Mouse (Mus musculus) yolk sac, embryonic 10.5 days (tissue): ENCODE results near the gene Tstd3.

Experiments used
- DNase-seq: peaks from one replicate; pipeline ENCODE4 v3.0.0-alpha.2; 2017; ENCODE audit warnings: low spot score

Gene Tstd3

GRCm38 (mm10) chr4:21766863-21767304 is at the start of gene Tstd3, which contains the start of gene Usp45:
TSS of gene Tstd3 (minus strand) at chr4:21767212.
TSS of gene Usp45 (plus strand) at chr4:21767156.
- DNase-seq: peak; percentile 70

GRCm38 (mm10) chr4:21814029-21814428 is 47.0 kb upstream of the Tstd3 start:
- peak; percentile 38 for DNase-seq

GRCm38 (mm10) chr4:21812635-21813034 is 45.6 kb upstream of the Tstd3 start:
- no peak for DNase-seq

GRCm38 (mm10) chr4:21810608-21811007 is 43.6 kb upstream of the Tstd3 start:
- DNase-seq: no peak

GRCm38 (mm10) chr4:21807204-21807603 is 40.2 kb upstream of the Tstd3 start:
- DNase-seq: no peak

- DNase-seq: no peak
Observed at GRCm38 (mm10) chr4:21801620-21802019, 34.6 kb upstream of the Tstd3 start.

- DNase-seq: no peak
Observed at GRCm38 (mm10) chr4:21801013-21801412, 34.0 kb upstream of the Tstd3 start.

GRCm38 (mm10) chr4:21793631-21794030 is 26.6 kb upstream of the Tstd3 start:
- no peak for DNase-seq

DNA sequence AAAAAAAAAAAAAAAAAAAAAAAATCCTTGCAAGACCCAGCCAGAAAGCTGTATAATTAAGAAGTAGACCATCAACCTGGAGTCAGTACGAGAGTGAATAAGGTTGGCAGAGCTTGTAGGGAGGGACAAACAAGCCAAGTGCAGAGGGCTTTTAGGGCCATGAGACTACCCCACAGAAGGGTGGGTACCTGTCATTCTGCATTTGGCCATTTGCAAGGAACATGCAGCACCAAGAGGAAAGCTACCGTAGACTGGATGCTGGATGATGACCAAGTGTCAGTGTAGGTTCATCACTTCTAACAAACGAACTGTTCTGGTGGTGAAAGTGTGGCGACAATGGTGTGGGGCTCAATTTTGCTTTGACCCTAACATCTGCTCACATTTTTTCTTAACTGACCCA is 22.8 kb upstream of the Tstd3 start:
- no peak for DNase-seq

- DNase-seq: no peak
Observed at GRCm38 (mm10) chr4:21788903-21789302, 21.9 kb upstream of the Tstd3 start.

- DNase-seq: no peak
Observed at GRCm38 (mm10) chr4:21786268-21786667, 19.3 kb upstream of the Tstd3 start.

GRCm38 (mm10) chr4:21780816-21781726 is 14.1 kb upstream of the Tstd3 start:
- no peak for DNase-seq

DNA sequence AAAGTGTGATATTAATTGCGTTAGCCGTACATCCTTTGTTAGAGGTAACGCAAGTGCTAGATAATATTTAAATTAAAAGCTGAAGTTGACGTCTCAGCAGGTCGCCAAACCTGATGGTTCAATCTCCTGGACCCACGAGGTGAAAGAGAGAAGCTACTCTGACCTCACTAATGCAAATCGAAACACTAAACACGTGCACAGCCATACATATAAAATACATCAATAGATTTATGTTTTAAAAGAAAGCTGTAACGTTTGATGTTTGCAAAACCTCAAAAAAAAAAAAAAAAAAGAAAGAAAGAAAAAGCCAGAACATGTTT is 9.9 kb upstream of the Tstd3 start:
- no peak for DNase-seq

DNA sequence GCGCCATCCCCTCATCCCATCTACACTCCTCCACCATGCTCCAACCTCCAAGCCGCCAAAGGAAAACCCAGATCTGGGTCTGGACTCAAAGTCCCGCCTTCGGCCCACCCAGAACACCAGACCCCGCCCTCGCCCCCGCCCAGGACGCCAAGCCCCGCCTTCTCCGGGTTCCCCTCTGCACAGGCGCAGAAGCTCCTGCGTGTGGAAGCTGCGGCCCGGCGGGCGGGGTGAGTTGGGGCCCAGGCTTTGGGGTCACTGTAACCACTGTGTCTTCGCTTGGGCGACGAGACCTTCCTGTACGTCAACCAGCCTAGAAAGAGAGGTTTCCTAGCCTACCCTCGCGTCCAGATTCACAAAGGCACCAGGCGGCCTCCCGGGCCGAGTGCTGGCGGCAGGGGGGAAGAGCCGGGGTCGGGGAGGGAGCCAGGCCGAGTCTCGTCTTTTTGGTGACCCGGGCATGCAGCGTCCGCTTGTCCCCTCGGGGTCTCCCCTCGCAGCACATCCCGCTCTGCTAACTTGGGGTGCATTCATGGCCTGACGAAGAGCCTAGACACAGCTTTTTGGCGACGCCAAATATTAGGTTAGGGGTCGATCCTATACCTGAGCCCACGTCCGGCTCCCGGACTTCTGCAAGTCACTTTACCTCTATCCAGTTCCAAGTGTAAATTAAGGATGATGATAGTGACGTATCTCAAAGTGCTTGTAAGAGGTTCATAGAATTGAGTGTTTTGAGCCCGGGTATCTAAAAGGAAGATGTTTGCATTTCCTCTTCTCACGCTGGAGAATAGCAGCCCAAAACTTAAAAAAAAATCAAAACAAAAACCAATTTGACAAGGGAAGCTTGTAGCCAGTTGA is 9.3 kb upstream of the Tstd3 start:
- DNase-seq: peak; percentile 96

DNA sequence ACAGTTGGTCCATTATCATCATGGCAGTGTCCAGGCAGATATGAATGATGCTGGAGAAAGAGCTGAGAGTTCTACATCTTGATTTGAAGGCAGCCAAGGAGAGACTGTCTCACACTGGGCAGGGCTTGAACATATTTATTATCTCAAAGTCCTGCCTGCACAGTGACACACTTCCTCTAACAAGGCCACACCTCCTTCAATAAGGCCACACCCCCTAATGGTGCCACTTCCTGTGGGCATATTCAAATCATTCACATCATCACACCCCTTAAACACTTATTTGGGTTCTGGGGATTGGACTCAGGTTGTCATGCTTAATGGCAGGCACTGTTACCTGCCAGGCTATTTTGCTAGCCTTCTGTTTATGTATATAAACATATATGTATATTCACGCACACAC is 5.3 kb upstream of the Tstd3 start:
- DNase-seq: no peak

- DNase-seq: no peak
Observed at GRCm38 (mm10) chr4:21771064-21771463, 4.1 kb upstream of the Tstd3 start.

DNA sequence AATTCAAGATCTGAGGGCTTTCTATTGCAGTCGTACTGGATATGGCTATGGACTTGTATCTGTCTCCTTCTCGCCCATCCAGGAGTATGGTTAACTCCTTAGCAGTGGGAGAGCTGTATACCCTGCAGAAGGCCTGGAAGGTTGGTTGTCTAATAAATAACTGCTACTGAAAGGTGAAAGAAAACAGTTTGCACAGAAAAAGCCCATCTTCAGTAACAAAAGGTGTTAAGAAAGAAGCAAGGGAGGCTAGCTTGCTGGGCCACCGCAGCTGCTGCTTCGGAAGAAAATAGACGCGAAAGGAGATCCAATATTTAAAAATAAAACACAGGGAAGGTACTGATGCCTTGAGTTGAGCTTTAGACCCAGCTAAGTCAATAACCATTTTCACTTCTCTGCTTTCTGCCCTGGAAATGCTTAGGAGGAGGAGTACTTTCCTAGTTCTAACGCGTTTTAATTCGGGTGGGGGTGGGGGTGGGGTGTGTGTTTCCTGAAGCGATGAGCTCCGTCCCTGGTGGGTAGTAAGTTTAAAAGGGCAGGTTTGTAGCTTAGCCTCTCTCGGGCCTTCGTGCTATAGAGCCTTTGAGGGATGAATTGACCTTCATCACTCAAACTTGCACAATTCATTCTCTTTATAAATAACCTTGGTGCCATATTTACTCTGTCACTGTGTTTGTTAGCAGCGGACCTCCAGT is 695 bp downstream of the Tstd3 start:
- DNase-seq: no peak

GRCm38 (mm10) chr4:21763827-21764226 is 3.2 kb downstream of the Tstd3 start:
- DNase-seq: no peak

DNA sequence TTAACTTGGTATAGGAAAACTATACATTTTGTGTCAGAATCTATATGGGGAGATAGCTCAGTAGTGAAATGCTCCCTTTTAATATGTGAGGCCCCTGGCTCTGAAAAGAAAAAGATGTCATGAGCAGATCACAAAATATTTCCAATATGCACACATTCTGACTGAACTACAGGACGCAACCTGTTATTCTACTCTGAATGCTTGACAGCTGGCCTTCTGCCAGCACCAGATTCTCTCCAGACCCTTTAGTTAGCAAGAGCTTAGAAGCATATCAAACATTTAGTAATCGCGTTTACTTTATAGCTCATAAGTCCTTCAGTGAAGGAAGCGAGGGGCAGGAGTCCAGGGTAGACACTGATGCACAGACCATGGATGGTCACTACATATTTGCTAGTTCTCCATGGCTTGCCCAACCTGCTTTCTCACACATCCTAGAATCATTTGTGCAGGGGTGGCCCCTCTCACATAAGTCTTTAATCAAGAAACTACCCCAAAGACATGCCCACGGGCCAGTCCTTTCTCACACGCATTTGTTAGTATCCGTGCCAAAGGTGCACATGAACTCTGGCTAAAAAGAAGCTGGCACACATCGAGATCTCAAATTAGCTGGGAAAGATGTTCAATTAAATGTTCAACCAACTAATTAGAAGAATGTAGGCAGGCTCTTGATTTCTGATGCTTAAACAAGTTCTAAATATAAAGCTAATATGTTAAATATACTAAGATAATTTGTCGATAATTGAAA is 5.4 kb downstream of the Tstd3 start:
- DNase-seq: no peak

DNA sequence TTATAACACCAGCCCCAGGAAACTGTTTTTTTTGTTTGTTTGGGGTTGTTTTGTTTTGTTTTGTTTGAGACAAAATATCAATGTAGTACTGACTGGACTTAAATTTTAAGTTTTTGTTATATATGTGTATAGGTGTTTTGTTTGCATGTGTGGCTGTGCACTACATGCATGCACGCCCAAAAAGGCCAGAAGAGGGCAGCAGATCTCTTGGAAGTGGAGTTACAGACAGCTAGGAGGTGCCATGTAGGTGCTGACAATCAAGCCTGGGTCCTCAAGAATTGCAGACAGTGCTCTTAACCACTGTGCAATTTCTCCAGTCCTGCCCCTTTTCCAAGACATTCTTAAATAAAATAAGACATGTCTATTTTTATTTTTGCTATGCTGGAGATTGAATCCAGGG is 8.2 kb downstream of the Tstd3 start:
- no peak for DNase-seq

GRCm38 (mm10) chr4:21755123-21755789 is 11.8 kb downstream of the Tstd3 start:
- DNase-seq: no peak
